Comparison of ENCODE assay signal across 8 mouse cellular contexts in the genomic region with DNA sequence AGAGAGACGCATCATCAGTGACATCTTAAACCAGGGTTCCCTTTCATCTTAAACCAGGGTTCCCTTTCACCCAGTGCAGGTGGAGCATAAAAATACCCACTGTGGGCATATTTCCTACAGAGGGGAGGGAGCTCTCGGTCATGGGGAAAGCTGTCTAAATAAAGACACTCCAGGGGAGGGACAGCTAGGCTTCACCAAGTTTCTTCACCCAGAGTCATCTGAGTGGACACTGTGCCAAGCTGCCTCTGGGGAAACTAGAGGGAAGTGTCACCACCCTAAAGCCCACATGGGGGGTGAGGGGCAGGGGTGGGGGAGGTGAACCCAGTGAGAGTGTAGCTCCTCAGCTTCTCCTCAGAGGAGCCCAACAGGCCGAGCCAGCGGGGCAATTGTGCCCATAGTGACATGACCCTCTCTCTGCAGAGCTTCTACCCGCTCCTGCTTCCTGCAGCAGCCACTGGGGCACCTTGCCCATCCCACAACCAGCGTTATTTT. TPM values are rescaled to one million over a fixed set of nuclear protein-coding genes. Genes with fewer than 3 reads are reported as not detected.
DNase-seq lines count a peak whose midpoint lies in the region; ATAC-seq lines count a peak whose summit lies in the region.

No protein-coding gene starts in this region.

- H3K36me3 ChIP-seq in hindbrain, embryonic 14.5 days (replicated peaks; ENCODE audit: control insufficient read depth, insufficient read depth), result no peaks in the 10 kb centered on the region
- no peaks in the 10 kb centered on the region for H3K36me3 ChIP-seq in midbrain, embryonic 11.5 days (ENCODE audit: control insufficient read depth, insufficient read depth, low read length)

- H3K4me1 ChIP-seq in hindbrain, embryonic 14.5 days (replicated peaks; ENCODE audit: control insufficient read depth, insufficient read depth, low read length), result peaks cover 36% of the 10 kb centered on the region
- H3K4me1 ChIP-seq in midbrain, embryonic 11.5 days (ENCODE audit: control insufficient read depth, insufficient read depth, low read length), result peaks cover 25% of the 10 kb centered on the region

- peak overlapping the region; percentile 61 for H3K27ac ChIP-seq in hindbrain, embryonic 14.5 days
- H3K27ac ChIP-seq in midbrain, embryonic 11.5 days (ENCODE audit: low read depth, low read length), result peak overlapping the region; percentile 41

- H3K9ac ChIP-seq in hindbrain, embryonic 14.5 days, result no peak overlapping the region; the same call in 1 of the 2 replicates
- peak overlapping the region; percentile 39; the same call in 1 of the 2 replicates for H3K9ac ChIP-seq in midbrain, embryonic 11.5 days (ENCODE audit: low read length)

- H3K27me3 ChIP-seq in hindbrain, embryonic 14.5 days (ENCODE audit: control insufficient read depth, insufficient read depth, low read length), result no peaks in the 10 kb centered on the region
- no peaks in the 10 kb centered on the region for H3K27me3 ChIP-seq in midbrain, embryonic 11.5 days (ENCODE audit: control insufficient read depth, insufficient read depth, low read length)

- H3K4me2 ChIP-seq in hindbrain, embryonic 14.5 days (replicated peaks), result no peak overlapping the region
- no peak overlapping the region for H3K4me2 ChIP-seq in midbrain, embryonic 11.5 days

- H3K4me3 ChIP-seq in hindbrain, embryonic 14.5 days (replicated peaks; ENCODE audit: low read length), result no peak overlapping the region
- H3K4me3 ChIP-seq in midbrain, embryonic 11.5 days (ENCODE audit: low read depth, low read length), result no peak overlapping the region

- DNase-seq in ovary, postnatal 36 days (ENCODE audit: low spot score), result peak; percentile 38
- DNase-seq in ovary, adult 18-20 months (ENCODE audit: low spot score), result no peak
- peak; percentile 75 for DNase-seq in gastrocnemius, postnatal 10 days
- no peak for DNase-seq in hindbrain, embryonic 14.5 days (ENCODE audit: low spot score)
- no peak for DNase-seq in midbrain, embryonic 11.5 days (ENCODE audit: low spot score, missing footprints)
- DNase-seq in urinary bladder, postnatal 36 days (ENCODE audit: low spot score in 2 of 2), result no peak
- DNase-seq in thymus, postnatal 25 days, result no peak
- DNase-seq in liver, result no peak

- WGBS in hindbrain, embryonic 14.5 days, result 50% methylated on average over 6 of the region's 6 CpGs
- whole genome bisulfite sequencing in midbrain, embryonic 11.5 days, result 68% methylated on average over 6 of the region's 6 CpGs

- no peak for ATAC-seq in hindbrain, embryonic 14.5 days (ENCODE audit: low FRiP score)
- peak; percentile 35; the same call in 1 of the 2 replicates for ATAC-seq in midbrain, embryonic 11.5 days (ENCODE audit: low FRiP score)

- no peaks in the 10 kb centered on the region for H3K9me3 ChIP-seq in hindbrain, embryonic 14.5 days (ENCODE audit: control insufficient read depth, low read length)
- no peaks in the 10 kb centered on the region for H3K9me3 ChIP-seq in midbrain, embryonic 11.5 days (ENCODE audit: control insufficient read depth, low read length)

RNA-seq across cellular contexts. Expression of a gene that starts 27.8 kb away (rescaled TPM):
- 10 to 100 TPM; 53.3 to 55.5 TPM for total RNA-seq in gastrocnemius, postnatal 10 days (2021)
- polyA plus RNA-seq in hindbrain, embryonic 14.5 days (2014; fragmentation: Nextera tagmentation; extraction: Ambion mirVana), result 7.2 and 7.4 TPM in 2 replicates
- polyA plus RNA-seq in midbrain, embryonic 11.5 days (2014; fragmentation: Nextera tagmentation; extraction: Ambion mirVana), result 4.4 and 4.5 TPM in 2 replicates

Comparison
In these comparisons a context has a peak if more than half of its experiments do, and no peak if none do; other contexts are left out.
1. DNase-seq: peak in ovary, postnatal 36 days (single experiment) and gastrocnemius, postnatal 10 days (single experiment); none in ovary, adult 18-20 months (single experiment), hindbrain, embryonic 14.5 days (single experiment), midbrain, embryonic 11.5 days (single experiment), urinary bladder, postnatal 36 days (0 of 2), thymus, postnatal 25 days (single experiment) and liver (single experiment).